Mouse (Mus musculus) cerebellum, adult 2 months (tissue): ENCODE measurements at regions not wholly inside any gene's neighbourhood (a gene's known extent, or its start where the extent isn't known, plus 50 kb on each side); places are given as distances from the start of the nearest gene placed in this dataset.

ENCODE experiments used
- CTCF ChIP-seq: fragments of 200-500 bp; IDR thresholded peaks from 2 replicates; pipeline ENCODE4 v1.5.1; 2011; ENCODE audit warnings: low read depth, mild to moderate bottlenecking, control low read depth, low read length, moderate library complexity, borderline replicate concordance; ENCODE audit not compliant: insufficient read depth
- POLR2A ChIP-seq: fragments of 200-500 bp; IDR thresholded peaks from 2 replicates; pipeline ENCODE4 v1.6.1; 2011; ENCODE audit warnings: low read length, control low read depth, borderline replicate concordance; ENCODE audit not compliant: insufficient read depth

DNA sequence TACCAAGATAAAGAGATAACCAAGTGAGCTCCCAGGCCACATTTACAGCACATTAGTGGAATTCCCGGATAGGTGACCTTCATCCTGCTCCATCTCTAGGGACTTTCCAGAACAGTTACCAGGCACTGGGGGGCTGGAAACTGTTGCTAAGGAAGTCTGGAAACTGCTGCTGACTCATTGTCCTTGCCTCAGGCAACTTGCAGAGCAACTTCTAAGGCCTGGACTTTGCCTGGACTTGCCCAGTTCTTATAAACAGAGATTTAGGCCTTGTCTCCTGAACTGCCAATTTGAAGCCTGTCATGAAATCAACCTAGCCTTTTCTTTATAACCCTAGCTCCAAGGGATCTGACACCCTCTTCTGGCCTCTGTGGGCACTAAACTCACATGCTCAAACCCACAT, 224.0 kb upstream of the Gm6657 start:
- no peak for TF ChIP-seq CTCF
- TF ChIP-seq POLR2A: no peak
